Mouse (Mus musculus) activated CD4-positive, CD25-positive, alpha-beta regulatory T cell, adult 4 months (primary cell): ENCODE data around the gene Nxf1. TPM values are rescaled to one million over a fixed set of nuclear protein-coding genes. Genes with fewer than 3 reads are reported as not detected.
A peak's percentile ranks its signal among the peaks of the same experiment; 100 is the strongest.

Experiments used
- ATAC-seq: one replicate; pipeline ENCODE4 v1.8.0; 2017
- polyA plus RNA-seq, 2 experiments: library from polyadenylated mRNA; unstranded; fragments of 100-300 nt; shearing (Covaris generic); gene quantifications; one replicate each; pipeline ENCODE4 v1.2.1; 2017

The Nxf1 gene
- polyA plus RNA-seq, 2 experiments from 2014 or later, result 126 to 163 TPM

DNA sequence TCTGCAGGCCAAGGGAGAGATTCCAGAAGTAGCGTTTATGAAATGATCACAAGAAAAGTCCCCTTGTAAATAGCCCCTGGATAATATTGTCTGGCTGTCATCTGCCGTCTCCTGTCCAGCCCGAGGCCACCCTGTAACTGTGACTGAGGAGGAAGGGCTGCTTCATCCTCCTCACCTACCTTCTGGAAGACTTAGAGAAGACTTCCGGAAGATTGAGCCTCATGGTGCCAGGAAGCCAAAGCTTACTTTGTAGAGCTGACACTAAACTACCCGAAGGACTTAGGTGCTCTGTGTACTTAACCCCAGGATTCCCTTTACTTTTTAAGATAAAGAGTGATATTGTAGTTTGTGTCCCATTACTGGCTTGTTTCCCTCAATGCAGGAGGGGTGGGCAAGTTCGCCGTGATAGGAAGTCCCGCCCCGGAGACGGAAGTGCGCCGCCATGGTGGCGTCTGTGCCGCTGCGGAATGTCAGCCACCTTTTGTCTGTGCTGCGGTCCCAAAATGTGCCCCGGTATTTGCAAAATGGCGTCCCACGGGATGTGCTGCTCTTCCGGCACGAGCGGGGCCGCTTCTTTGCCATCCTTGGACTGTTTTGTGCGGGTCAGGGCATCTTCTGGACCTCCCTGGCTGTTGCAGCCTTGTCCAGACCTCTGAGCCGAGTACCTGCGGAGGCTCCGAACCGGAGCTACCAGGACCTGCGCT lies 13.8 kb downstream of the Nxf1 start, which contains the start of gene Tmem223:
TSS of gene Tmem223 (plus strand) at position 430 of the 704 bp plus-strand sequence.
- peak; percentile 72 for ATAC-seq

DNA sequence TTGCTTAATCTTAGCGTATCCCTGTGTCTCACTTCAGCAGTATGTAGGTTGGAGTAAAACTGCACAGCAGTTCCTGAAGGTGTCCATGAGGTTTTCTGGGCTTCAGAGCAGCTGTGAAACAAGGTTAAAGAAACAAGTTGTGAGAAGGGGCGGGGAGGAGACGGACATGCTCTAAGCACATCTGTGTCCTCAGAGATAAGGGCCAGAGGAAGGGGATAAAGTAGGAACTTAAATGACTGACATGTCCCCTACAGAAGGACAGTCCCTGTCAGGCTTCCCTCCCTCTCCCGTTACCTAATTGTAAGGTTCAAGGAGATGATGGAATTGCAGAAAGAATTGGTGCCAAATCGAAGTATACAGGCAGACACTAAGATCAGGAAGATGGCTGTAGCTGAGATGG lies 16.1 kb downstream of the Nxf1 start:
- ATAC-seq, result no peak

DNA sequence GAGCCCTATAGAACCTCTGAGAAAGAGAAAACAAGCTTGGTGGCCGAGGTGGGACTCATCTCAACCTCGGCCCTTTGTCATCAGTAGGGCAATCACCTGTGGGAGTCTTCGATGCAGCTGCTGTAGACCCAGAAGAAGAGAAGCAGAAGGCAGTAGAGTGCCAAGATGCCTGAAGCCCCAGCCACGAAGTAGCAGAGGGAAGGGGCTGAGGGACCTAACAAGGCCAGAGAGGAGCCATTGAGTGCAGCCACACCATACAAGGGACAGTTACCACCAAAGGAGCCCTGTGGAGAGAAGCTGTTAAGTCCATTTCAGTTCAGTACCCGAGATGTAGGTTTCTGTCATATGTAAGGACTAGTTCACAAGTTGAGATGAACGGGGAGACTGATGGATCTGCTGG lies 16.5 kb downstream of the Nxf1 start:
- no peak for ATAC-seq

DNA sequence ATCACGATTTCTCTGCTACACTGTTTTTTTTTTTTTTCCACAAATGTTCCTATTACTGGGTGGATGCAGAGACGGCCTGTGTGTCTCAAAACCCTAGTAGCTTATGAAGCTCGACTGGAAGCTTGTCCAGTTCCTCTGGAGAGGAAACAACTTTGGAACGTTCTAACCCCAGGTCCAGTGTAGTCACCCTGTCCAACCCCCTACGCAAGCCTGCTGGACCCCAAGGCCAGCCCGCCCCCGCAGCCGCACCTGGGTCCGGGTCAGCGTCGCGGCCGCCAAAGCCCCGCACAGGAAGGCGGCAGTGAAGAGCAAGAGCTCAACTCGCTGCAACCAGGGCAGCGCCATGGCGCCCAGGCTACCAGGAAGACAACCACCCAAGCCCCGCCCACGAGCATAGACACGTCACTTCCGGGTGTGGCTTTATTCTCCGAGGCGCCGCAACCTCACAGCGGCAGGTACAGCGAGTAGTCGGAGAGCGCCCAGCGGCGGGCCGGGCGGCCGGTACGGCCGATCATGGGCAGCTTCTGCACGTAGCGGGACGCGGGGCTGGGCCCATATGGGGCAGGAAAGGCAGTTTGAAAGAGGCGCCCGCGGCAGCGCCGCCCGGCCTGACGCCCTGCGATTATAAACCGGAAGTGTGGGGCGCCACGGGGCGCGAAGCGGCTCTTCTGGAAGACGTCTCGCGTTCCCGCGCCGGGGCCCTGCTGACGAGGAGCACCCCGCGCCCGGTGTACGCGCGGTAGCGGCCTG lies 17.4 kb downstream of the Nxf1 start, which contains the start of gene Tmem179b:
TSS of gene Tmem179b (minus strand) at position 382 of the 750 bp plus-strand sequence.
- ATAC-seq, result peak; percentile 79

GRCm38 (mm10) chr19:8774951-8775421 lies 18.1 kb downstream of the Nxf1 start:
- no peak for ATAC-seq

DNA sequence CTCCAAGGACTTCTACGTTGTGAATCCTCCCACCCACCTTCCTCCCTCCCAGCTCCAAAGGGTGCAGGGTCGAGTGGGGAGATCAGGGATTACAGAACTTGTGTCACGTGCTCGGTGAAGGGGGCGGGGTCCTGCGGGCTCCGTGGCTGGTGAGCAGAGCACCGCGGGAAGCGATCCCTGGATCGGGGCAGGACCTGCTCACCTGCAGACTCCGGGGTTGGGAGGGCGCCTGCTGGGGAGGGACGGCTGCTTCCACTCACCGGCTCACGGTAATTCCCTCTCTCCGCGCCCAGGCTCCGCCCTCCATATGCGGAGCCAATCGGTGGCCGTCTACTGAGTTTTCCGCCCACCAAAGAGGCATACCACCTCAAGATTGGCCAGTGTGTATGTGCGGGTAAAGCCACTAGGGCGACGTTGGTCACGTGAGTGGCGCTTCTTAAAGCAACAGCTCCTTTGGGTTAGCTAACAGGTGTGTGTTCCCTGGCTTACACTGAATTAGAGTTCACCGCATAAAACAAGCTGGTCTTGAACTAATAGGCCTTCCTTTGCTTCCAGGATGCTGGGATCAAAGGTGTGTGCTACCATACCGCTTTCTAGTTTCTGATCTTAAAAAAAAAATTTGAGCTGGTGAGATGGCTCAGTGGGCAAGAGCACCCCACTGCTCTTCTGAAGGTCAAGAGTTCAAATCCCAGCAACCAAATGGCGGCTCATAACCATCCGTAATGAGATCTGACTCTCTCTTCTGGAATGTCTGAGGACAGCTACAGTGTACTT lies 29.3 kb downstream of the Nxf1 start, which contains the start of gene Taf6l:
TSS of gene Taf6l (minus strand) at position 410 of the 774 bp plus-strand sequence.
- ATAC-seq, result peak; percentile 100

DNA sequence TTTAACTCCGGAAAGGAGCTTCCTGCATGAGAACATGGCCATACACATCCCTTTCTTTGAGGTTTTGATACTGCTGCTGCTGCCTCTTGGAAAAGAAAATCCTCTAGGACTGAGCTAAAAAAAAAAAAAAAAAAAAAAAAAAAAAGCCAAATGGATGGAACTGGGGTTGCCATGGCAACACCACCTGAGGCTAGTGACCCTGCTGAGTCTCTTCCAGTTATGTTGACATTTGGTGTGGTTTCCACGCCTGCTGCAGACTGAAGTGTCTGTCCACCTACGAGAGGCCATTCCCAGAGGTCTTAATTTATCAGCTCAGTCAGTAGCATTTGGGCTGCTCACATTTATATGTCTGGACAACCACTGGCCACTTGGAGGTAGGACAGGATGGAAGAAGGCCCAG lies 31.6 kb downstream of the Nxf1 start:
- ATAC-seq, result no peak

DNA sequence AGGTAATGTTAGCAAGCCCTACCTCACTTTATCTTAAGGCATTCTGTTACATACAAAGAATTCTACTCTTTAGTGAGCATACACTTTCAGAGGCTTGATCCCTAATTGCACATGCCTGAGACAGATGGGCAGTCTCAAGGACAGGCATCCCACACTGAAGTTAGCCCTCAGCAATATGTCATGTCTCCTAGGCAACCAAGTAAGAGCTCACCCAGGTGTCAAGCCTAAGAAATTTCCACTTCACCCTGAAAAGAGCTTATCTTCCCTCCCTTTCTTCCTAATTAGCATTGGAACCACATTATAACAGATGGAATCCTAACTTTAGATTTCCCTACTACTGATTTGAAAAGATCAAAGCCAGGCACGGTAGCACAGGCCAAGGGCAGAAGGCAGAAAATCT lies 32.3 kb downstream of the Nxf1 start:
- ATAC-seq, result no peak

GRCm38 (mm10) chr19:8790171-8790570 lies 33.3 kb downstream of the Nxf1 start:
- ATAC-seq, result no peak

- peak; percentile 59 for ATAC-seq
Measured at GRCm38 (mm10) chr19:8798264-8798946, 41.5 kb downstream of the Nxf1 start, which contains the start of gene Polr2g. Polr2g (minus strand) TSS chr19:8798577.

- no peak for ATAC-seq
Measured at GRCm38 (mm10) chr19:8798947-8799315, 42.1 kb downstream of the Nxf1 start.

- ATAC-seq, result peak; percentile 92
Measured at GRCm38 (mm10) chr19:8802130-8802821, 45.4 kb downstream of the Nxf1 start, which contains the start of gene Zbtb3. Zbtb3 (plus strand) TSS chr19:8802555.

DNA sequence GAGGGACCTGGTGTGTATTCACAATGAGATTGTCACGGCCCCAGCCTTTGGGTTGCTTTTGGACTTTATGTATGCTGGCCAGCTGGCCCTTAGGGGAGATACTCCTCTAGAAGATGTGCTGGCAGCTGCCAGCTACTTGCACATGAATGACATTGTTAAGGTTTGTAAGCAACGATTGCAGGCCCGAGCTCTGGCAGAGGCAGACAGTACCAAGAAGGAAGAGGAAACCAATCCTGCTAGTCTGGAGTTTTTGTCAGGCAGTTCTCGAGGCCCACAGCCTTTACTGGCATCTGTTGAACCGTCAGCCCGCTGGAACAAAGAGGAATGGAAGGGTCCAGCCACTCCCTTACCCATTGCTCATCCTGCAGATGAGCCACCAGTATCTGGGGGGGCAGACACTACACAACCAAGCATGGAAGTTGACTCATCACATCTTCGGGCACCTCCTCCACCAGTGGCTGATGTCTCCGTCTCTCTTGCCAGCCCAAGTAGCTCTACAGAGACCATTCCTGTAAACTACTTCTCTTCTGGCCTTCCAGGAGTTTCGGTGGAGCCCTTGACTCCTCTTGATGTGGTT lies 46.4 kb downstream of the Nxf1 start:
- ATAC-seq, result no peak

GRCm38 (mm10) chr19:8803879-8804660 lies 47.2 kb downstream of the Nxf1 start:
- no peak for ATAC-seq

- no peak for ATAC-seq
Measured at GRCm38 (mm10) chr19:8806810-8807209, 49.9 kb downstream of the Nxf1 start.

GRCm38 (mm10) chr19:8815812-8816211 lies 58.9 kb downstream of the Nxf1 start:
- no peak for ATAC-seq

GRCm38 (mm10) chr19:8817001-8817400 lies 60.1 kb downstream of the Nxf1 start:
- no peak for ATAC-seq

GRCm38 (mm10) chr19:8818301-8818798 lies 61.5 kb downstream of the Nxf1 start:
- no peak for ATAC-seq

- ATAC-seq, result peak; percentile 66
Measured at GRCm38 (mm10) chr19:8818801-8819595, 62.1 kb downstream of the Nxf1 start, which contains the start of gene Ttc9c. Ttc9c (minus strand) TSS chr19:8819333.
